Mouse (Mus musculus) E14TG2a.4 (cell line): Measurements from ENCODE around the gene Gdf2.

Experiments used
- H3K27me3 ChIP-seq: 2 replicates; pipeline ENCODE4 v1.6.1; 2014; ENCODE audit warnings: low read length, control low read depth; ENCODE audit not compliant: insufficient read depth
- H3K36me3 ChIP-seq: 2 replicates; pipeline ENCODE4 v1.6.1; 2014; ENCODE audit warnings: low read length, control low read depth; ENCODE audit not compliant: insufficient read depth
- H3K4me1 ChIP-seq: replicated peaks from 2 replicates; pipeline ENCODE4 v1.6.1; 2014; ENCODE audit warnings: low read depth, low read length, control low read depth
- H3K4me3 ChIP-seq: replicated peaks from 2 replicates; pipeline ENCODE4 v1.5.1; 2014; ENCODE audit warnings: mild to moderate bottlenecking, low read length
- H3K9me3 ChIP-seq: 2 replicates; pipeline ENCODE4 v1.6.1; 2014; ENCODE audit warnings: low read length, control low read depth
- CTCF ChIP-seq: conservative IDR thresholded peaks from 2 replicates; pipeline ENCODE4 v1.5.1; 2014; ENCODE audit warnings: low read length
- NANOG ChIP-seq: IDR thresholded peaks from 2 replicates; pipeline ENCODE4 v1.6.1; 2014; ENCODE audit warnings: borderline replicate concordance, low read length, mixed read lengths
- POU5F1 ChIP-seq: IDR thresholded peaks from 2 replicates; pipeline ENCODE4 v1.6.1; 2014; ENCODE audit warnings: low read length, borderline replicate concordance

Gdf2 gene

DNA sequence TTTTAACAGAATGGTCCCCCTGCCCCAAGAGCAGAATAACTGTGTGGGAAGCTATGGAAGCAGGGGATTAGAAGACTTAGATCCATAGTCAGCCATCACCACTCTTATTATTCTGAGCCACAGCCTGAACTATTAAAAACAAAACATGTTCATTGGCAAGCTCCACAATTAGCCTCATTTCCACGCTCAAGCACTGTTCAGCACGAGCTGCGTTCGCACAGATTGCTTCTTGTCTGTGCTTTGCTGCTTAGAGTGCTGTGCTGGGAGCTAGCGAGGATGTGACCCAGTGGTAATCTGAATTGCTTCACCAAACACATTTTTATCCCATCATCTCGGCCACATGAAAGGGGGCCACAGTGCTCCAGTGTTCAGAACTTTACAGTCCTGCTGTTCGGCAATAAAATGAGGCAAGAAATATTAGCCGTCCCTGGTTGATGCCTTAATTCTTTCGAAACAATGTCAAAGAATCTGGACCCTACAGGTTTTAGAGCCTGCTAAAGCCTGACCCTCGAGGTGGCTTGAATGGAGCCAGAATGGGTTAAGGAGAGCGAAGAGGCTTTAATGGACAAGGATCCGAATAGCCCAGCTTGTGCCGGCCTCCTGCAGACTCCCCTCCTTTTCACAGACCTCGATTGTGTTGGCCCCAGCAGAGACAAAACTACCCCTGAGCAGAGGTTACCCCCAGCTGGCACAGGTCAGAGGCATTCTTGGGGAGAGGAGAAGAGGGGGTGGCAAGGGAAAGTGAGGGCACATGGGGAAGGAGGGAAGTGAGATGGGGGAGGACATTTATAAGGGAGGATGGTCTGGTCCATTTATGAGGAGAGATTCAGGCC, 19.9 kb upstream of the Gdf2 start:
- Histone ChIP-seq H3K4me1 (peaks cover 5% of the 10 kb centered on the region), H3K36me3 (no peaks in the 10 kb centered on the region), H3K4me3 (no peak overlapping the region), H3K9me3 (no peaks in the 10 kb centered on the region), H3K27me3 (peaks cover 70% of the 10 kb centered on the region)
- no peak for TF ChIP-seq NANOG
- TF ChIP-seq CTCF = no peak
- no peak for TF ChIP-seq POU5F1

DNA sequence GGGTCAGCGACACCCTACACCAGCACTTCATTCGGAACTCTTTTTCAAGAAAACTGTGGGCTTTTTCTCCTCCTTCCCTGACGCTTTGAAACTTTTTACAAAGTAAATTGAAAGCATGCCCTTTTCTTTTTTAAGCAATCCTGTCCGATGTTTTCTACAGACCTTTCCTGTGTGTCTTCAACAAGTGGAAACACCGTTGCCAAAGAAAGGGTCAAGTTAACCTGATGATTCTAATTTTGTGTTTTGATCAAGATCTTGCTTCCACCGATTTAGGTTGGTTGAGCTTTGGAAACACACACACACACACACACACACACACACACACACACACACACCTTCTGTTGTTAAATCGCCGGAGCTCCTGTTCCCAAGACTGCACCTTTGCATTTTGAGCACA, 18.1 kb upstream of the Gdf2 start:
- peaks cover 87% of the 10 kb centered on the region for H3K27me3 ChIP-seq
- H3K4me1 ChIP-seq = peaks cover 5% of the 10 kb centered on the region
- TF ChIP-seq CTCF (no peak), POU5F1 (no peak), NANOG (no peak)
- H3K4me3 ChIP-seq = peak overlapping the region; percentile 78
- no peaks in the 10 kb centered on the region for H3K9me3 ChIP-seq
- no peaks in the 10 kb centered on the region for H3K36me3 ChIP-seq

DNA sequence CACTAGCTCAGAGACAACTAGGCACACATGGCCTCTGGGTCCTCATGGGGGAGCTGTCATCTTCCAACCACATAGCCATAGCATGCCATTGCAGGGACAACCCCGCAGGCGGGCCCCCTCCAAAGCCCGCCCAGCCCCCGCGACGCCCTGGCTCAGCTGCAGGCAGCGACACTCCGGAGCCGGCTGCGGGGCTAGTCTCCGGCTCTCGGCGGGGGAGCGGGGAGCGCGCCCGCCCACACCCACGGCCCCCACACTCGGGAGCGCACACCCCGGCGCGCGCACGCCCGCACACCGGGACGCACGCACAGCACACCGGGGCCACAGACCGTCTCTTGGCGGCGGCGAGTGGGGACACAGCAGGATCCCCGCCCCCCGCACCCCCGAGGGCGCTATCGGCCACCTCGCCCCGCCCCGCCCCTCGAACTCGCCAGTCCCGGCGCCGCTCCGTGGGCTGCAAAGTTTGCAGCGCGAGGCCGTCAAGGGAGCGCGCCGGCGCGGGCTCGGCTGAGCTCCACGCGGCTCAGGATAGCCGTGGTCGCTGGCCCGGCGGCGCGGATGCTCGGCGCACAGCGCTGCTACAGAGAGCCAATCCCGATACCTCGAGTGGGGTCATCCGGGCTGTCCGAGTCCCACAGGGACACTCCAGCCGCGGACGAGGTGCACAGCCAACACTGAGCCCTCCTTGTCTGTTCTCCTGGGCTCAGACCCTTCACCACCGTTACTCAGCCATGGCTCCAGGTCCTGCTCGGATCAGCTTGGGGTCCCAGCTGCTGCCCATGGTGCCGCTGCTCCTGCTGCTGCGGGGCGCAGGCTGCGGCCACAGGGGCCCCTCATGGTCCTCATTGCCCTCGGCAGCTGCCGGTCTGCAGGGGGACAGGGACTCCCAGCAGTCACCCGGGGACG, 17.4 kb upstream of the Gdf2 start, which contains the start of gene Gdf10:
Gene Gdf10 (plus strand): TSS at position 420 of the 903 bp plus-strand sequence.
- no peaks in the 10 kb centered on the region for H3K36me3 ChIP-seq
- TF ChIP-seq NANOG (no peak), CTCF (no peak), POU5F1 (no peak)
- peaks cover 5% of the 10 kb centered on the region for H3K4me1 ChIP-seq
- H3K4me3 ChIP-seq = peak within 1 kb of the TSS; percentile 78
- no peaks in the 10 kb centered on the region for H3K9me3 ChIP-seq
- peaks cover 93% of the 10 kb centered on the region for H3K27me3 ChIP-seq

DNA sequence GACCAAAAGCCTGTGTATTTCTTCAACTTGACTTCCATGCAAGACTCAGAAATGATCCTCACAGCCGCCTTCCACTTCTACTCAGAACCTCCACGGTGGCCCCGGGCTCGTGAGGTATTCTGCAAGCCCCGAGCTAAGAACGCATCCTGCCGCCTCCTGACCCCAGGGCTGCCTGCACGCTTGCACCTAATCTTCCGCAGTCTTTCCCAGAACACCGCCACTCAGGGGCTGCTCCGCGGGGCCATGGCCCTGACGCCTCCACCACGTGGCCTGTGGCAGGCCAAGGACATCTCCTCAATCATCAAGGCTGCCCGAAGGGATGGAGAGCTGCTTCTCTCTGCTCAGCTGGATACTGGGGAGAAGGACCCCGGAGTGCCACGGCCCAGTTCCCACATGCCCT, 9.0 kb upstream of the Gdf2 start:
- TF ChIP-seq NANOG (no peak), POU5F1 (no peak), CTCF (no peak)
- Histone ChIP-seq H3K4me3 (peak overlapping the region; percentile 49), H3K4me1 (peaks cover 9% of the 10 kb centered on the region; the same call in 1 of the 2 replicates), H3K36me3 (no peaks in the 10 kb centered on the region), H3K27me3 (peaks cover 75% of the 10 kb centered on the region), H3K9me3 (peaks cover 5% of the 10 kb centered on the region; the same call in 1 of the 2 replicates)

DNA sequence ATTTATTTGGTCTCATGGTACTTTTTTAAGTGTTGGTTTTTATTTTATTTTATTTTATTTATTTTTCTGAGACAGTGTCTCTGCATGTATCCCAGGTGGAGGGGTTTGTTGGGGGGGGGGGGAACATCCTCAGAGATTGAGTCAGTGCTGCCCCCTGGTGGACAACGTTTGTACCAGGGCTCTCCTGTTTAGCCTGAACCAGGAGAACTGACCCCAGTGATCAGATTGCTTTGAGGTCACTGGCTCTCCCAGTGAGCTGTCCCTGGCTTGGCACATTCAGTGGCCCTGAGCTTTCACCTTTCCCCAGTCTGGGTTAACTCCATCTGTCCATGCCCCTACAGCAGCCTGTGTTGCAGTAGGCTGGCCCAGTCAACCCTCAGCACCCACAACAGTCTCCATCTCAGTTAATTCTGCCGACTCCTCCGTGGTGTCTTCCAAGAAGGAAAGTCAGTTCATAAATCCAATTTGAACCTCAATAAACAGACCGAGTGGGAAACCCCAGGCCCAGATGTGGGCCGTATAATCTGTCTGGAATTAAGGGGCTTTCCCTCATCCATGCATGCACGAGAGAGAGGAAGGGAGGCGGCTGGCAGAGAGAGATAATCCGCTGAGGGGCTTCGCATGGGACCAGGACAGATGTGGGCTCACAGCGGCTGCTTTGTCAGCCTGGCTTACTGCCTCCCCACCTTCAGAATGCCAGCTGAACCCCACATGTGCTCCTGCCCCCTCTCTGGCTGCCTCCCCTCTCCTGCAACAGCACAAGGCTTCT, 7.7 kb upstream of the Gdf2 start:
- Histone ChIP-seq H3K4me1 (peaks cover 9% of the 10 kb centered on the region; the same call in 1 of the 2 replicates), H3K27me3 (peaks cover 65% of the 10 kb centered on the region), H3K36me3 (no peaks in the 10 kb centered on the region), H3K4me3 (no peak overlapping the region), H3K9me3 (peaks cover 5% of the 10 kb centered on the region; the same call in 1 of the 2 replicates)
- TF ChIP-seq POU5F1 (no peak), CTCF (0 out of 2 replicates have a peak, but pooled peaks have one; percentile 10), NANOG (no peak)

DNA sequence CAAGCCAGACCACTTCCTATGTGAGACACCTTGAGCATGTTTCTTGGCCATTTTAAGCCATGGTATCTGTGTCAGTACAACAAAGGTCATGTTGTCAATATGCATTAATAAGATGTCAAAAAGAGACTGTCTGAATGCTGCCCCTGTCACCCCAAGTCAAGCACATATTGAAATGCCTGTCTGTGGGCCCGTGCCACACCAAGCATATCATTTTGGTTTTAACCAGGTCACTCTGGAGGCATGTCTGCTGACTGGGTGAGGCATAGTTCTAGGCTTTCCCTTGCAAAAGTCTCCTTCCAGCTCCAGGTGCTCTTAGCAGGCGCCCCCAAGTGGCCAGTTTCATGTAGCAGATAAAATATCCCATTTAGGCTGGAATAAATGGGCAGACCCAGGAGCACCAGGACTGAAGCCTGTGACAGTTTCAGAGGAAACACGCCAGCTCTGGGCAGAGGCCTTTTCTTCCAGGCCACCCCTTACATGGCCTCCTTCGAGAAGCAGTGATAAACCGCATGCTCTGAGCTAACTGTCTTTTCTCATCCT, 7.0 kb upstream of the Gdf2 start:
- Histone ChIP-seq H3K4me3 (no peak overlapping the region), H3K4me1 (peaks cover 9% of the 10 kb centered on the region; the same call in 1 of the 2 replicates), H3K9me3 (peaks cover 5% of the 10 kb centered on the region; the same call in 1 of the 2 replicates), H3K27me3 (peaks cover 57% of the 10 kb centered on the region), H3K36me3 (no peaks in the 10 kb centered on the region)
- peak; percentile 77 for TF ChIP-seq CTCF
- TF ChIP-seq POU5F1 = no peak

DNA sequence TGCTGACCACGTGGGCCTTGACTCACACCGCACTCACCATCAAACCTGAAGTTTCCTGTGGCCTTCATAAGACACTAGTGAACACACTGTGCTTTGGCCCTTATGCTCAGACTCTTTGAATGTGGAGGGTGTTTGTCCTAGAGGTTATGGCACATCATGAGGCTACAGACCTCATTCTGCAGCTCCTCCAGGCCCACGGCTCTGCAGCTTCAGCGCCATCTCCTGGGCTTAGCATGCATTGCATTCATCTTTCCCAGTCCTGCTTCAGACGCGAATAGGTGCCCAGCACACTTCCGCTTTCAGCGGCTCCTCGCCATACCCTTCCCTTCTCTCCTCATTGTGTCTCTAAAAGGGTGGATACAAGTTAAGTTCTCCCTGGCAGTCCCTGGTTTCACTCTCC, 1.7 kb upstream of the Gdf2 start:
- peaks cover 7% of the 10 kb centered on the region for H3K4me1 ChIP-seq
- H3K36me3 ChIP-seq = no peaks in the 10 kb centered on the region
- H3K4me3 ChIP-seq = no peak overlapping the region
- H3K9me3 ChIP-seq = no peaks in the 10 kb centered on the region
- TF ChIP-seq NANOG (no peak), POU5F1 (no peak), CTCF (peak; percentile 39)
- H3K27me3 ChIP-seq = peaks cover 28% of the 10 kb centered on the region
